Mouse (Mus musculus): ENCODE results near the gene Mfsd6l. TPM values are rescaled to one million over a fixed set of nuclear protein-coding genes. Genes with fewer than 3 reads are reported as not detected.

Gene Mfsd6l
- total RNA-seq (2021): not detected

- no peak for DNase-seq
These were observed at the start of gene Mfsd6l for GRCm38 (mm10) chr11:68555918-68556584. Gene Mfsd6l, plus strand, starts transcription at chr11:68556186.

GRCm38 (mm10) chr11:68507246-68507645 is 48.7 kb upstream of the Mfsd6l start:
- DNase-seq: no peak

GRCm38 (mm10) chr11:68508619-68509018 is 47.4 kb upstream of the Mfsd6l start:
- DNase-seq: no peak

GRCm38 (mm10) chr11:68509194-68509593 is 46.8 kb upstream of the Mfsd6l start:
- no peak for DNase-seq

- no peak for DNase-seq
These were observed 42.0 kb upstream of the Mfsd6l start for GRCm38 (mm10) chr11:68513969-68514368.

- no peak for DNase-seq
These were observed 36.6 kb upstream of the Mfsd6l start for GRCm38 (mm10) chr11:68519362-68519761.

- DNase-seq: no peak
These were observed 36.2 kb upstream of the Mfsd6l start for GRCm38 (mm10) chr11:68519815-68520214.

- DNase-seq: no peak
These were observed 35.5 kb upstream of the Mfsd6l start for GRCm38 (mm10) chr11:68520439-68520838.

GRCm38 (mm10) chr11:68521352-68521751 is 34.6 kb upstream of the Mfsd6l start:
- no peak for DNase-seq

GRCm38 (mm10) chr11:68526441-68526840 is 29.5 kb upstream of the Mfsd6l start:
- no peak for DNase-seq

- peak; percentile 54 to 60 for DNase-seq
These were observed 24.8 kb upstream of the Mfsd6l start for GRCm38 (mm10) chr11:68531066-68531806.

GRCm38 (mm10) chr11:68531941-68532535 is 23.9 kb upstream of the Mfsd6l start:
- DNase-seq: no peak

- no peak for DNase-seq
These were observed 23.2 kb upstream of the Mfsd6l start for GRCm38 (mm10) chr11:68532773-68533172.

- DNase-seq: no peak
These were observed 22.0 kb upstream of the Mfsd6l start for GRCm38 (mm10) chr11:68533971-68534475.

GRCm38 (mm10) chr11:68536026-68536425 is 20.0 kb upstream of the Mfsd6l start:
- no peak for DNase-seq

GRCm38 (mm10) chr11:68536465-68536864 is 19.5 kb upstream of the Mfsd6l start:
- DNase-seq: peak; percentile 58 to 63

GRCm38 (mm10) chr11:68539621-68540020 is 16.4 kb upstream of the Mfsd6l start:
- no peak for DNase-seq

GRCm38 (mm10) chr11:68544554-68544953 is 11.4 kb upstream of the Mfsd6l start:
- no peak for DNase-seq

GRCm38 (mm10) chr11:68545172-68545571 is 10.8 kb upstream of the Mfsd6l start:
- DNase-seq: no peak

- DNase-seq: no peak
These were observed 10.2 kb upstream of the Mfsd6l start for GRCm38 (mm10) chr11:68545682-68546222.

- DNase-seq: no peak
These were observed 8.5 kb upstream of the Mfsd6l start for GRCm38 (mm10) chr11:68547484-68547883.

- DNase-seq: no peak
These were observed 6.4 kb upstream of the Mfsd6l start for GRCm38 (mm10) chr11:68549597-68549996.

- DNase-seq: no peak
These were observed 5.6 kb upstream of the Mfsd6l start for GRCm38 (mm10) chr11:68550358-68550757.
